Mouse (Mus musculus) brown adipose tissue, adult 24 weeks (tissue): ENCODE data around the gene Mbnl3. TPM values are rescaled to one million over a fixed set of nuclear protein-coding genes. Genes with fewer than 3 reads are reported as not detected.

Experiments
- H3K27ac ChIP-seq: fragments of 200-500 bp; replicated peaks from 2 replicates; pipeline ENCODE4 v1.5.1; 2012; ENCODE audit warnings: low read depth, mild to moderate bottlenecking, low read length
- H3K4me1 ChIP-seq: fragments of 200-500 bp; 2 replicates; pipeline ENCODE4 v1.6.1; 2012; ENCODE audit warnings: low read length, mixed read lengths; ENCODE audit not compliant: control insufficient read depth, insufficient read depth, insufficient read length
- H3K4me3 ChIP-seq: fragments of 200-500 bp; 2 replicates; pipeline ENCODE4 v1.5.1; 2012; ENCODE audit warnings: low read depth, mild to moderate bottlenecking, low read length, moderate library complexity; ENCODE audit not compliant: insufficient read depth
- polyA plus RNA-seq: library from polyadenylated mRNA; stranded (reverse); fragments of >200 nt; gene quantifications from 2 replicates; pipeline ENCODE4 v1.2.4, GENCODE M21; 2012; ENCODE audit not compliant: missing spikeins, insufficient read depth, insufficient read length

Gene Mbnl3
- polyA plus RNA-seq, 1 experiment = 1.9 TPM

DNA sequence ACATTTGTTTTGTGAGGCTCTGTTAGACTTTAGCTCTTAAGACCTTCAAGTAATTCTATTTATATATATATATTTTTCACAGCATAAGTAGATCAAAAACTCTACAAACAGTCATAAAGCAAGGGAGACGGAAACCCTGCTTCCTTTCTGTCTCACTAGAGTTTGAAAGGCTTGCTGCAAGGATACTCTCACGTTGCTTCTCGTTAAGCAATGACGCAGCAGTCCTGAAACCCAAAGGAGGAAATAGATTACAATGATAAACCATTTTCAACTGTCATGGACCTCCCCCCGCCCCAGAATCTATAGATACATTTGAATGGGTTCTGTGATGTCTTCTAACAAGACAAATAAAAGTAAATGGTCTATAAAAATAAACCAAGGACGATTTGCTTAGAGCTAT is 121.4 kb downstream of the Mbnl3 start:
- H3K27ac ChIP-seq = no peak overlapping the region
- no peaks in the 10 kb centered on the region for H3K4me1 ChIP-seq
- no peak overlapping the region for H3K4me3 ChIP-seq

DNA sequence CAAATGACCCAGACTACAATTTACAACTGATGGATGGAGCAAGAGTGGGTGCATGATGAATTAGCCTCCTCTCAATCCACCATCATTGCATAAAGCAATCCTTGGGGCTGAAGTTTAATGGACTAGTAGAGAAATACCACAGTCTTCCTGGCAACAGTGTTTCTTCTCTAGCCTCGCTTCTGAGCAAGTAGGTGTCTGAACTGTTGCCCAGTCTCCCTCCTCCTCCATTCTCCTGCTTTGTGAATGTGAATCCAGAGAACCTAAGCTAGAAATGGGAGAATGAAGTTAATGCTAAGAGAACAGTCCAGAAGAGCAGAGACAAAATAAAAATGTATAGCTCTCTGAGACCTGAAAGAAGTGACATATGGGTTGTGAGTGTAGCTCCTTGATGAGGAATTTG is 122.1 kb downstream of the Mbnl3 start:
- Histone ChIP-seq H3K27ac (no peak overlapping the region), H3K4me1 (no peaks in the 10 kb centered on the region), H3K4me3 (no peak overlapping the region)

DNA sequence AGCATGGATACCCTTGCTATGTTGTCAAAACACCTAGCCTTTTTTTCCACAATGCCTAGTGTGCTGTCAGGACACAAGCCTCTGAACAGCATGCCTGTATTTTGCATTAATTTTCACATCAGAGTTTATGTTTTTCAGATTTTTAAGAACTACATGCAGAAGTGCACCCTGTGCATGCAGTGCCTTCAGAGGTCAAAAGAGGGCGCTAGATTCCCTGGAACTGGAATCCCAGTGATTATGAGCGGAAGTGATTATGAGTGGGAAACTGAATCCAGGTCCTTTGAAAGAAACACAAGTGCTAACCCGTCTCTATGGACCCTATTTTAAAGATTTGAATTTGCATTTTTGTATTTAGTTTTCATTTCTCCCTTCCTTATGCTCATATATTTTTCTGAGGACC is 129.6 kb downstream of the Mbnl3 start:
- Histone ChIP-seq H3K4me3 (no peak overlapping the region), H3K4me1 (no peaks in the 10 kb centered on the region), H3K27ac (no peak overlapping the region)

Other genes with a start within 250 kb of the Mbnl3 start
- gene Rap2c, start 188.5 kb downstream of the Mbnl3 start, polyA plus RNA-seq = 20.5 and 21.8 TPM in 2 replicates